Mouse (Mus musculus): ENCODE results near the gene Ubac2.

Gene Ubac2

DNA sequence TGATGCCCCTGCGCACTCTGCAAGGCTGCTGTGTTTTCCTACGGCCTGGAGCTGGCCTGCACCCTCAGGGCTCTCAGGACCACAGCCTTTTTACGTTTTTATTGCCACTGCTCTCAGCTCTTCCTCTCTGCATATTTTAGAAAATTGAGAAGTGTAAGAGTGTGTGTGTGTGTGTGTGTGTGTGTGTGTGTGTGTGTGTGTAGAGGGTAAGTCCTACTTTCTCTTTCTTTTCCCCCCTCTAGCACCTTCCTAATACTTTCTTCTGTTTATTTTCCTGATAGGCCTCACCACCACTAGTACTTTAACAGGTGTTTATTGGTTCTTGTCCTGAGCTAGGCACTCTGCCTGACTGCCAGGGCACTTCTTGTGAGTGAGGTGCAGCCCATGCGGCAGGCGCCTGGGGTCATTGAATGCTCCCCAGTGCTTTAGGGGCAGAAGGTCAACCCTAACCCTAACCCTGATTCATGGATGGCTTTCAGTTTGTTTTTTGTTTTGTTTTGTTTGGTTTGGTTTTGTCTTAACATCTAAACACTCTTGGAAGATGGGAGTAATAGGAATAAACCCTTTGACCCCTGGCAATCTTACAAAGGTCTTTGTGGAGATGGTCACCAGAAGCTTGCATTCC lies 16.2 kb downstream of the Ubac2 start:
- DNase-seq (ENCODE audit: low read depth, low spot score), result no peak

DNA sequence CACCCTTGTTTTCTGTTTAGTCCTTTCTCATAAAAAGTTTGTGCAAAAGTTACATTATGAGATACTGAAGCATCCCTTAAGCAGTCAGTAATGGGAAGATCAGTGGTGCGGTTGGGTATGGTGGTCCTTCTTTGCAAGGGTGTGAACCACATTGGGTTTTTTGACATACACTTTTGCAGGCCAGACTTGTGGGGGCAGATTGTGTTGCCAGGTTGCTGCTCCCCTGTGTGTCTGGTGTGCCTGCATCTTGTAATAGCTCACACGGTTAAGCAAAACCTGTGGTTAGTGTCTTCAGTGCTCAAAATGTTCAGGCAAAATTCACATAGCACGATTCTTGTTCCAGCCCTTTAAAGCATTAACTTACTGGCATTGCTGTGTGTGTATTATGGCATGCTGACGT lies 16.9 kb downstream of the Ubac2 start:
- no peak for DNase-seq (ENCODE audit: low read depth, low spot score)

DNA sequence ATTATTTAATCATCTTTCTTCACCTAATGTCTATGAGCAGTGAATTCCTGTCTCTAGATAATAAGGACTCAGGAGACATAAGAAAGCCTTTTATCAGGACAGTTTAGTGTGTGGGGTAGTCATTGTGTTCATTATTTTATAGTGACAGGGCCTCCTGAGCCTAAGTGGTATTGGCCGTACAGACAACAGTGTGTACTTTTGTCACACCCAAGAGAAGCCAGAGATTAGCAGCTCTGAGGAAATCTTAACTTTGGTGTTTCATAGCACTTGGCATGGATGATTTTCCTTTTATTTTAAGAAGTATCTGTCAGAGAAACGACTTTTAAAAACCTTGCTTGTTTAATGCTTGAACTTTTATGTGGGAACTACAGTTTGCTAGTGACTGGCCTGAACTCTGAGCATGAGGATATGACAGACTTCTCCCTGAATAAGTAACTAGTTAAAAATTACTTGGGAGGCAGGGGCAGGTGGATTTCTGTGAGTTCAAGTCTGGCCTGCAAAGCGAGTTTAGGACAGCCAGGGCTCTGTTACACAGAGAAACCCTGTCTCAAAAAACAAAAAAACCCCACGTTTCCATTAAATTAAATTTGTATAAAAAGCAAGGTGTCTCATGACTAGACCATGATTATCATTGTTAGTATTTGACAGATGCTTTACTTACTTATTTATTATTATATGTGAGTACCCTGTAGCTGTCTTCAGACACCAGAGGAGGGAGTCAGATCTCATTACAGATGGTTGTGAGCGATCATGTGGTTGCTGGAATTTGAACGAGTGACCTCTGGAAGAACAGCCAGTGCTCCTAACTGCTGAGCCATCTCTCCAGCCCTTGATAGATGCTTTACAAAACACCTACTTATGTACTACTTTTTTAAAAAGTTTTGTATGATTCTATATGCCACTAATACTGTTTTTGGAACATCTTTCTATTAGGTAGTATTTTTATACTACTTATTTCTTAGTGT lies 18.0 kb downstream of the Ubac2 start:
- no peak for DNase-seq (ENCODE audit: low read depth, low spot score)

DNA sequence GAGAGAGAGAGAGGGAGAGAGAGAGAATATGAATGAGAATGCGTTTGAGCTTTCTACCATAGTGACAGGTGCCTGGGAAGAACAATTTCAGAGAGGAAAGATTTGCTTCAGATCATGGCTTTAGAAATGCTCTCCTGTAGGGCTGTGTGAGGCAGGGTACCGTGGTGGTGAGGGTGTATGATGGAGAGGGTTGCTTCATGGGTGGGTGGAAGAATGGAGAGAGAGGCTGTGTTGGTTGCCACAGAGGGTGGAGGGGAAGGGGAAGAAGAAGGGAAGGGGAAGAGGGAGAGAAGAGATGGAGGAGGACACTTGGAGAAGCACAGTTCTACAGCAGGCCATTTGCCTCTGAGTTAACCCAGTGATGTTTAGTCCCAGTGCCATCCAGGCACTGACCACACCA lies 19.4 kb downstream of the Ubac2 start:
- DNase-seq (ENCODE audit: low read depth, low spot score), result no peak

- no peak for DNase-seq (ENCODE audit: low read depth, low spot score)
Observed at GRCm38 (mm10) chr14:121898509-121898908, 20.1 kb downstream of the Ubac2 start.

DNA sequence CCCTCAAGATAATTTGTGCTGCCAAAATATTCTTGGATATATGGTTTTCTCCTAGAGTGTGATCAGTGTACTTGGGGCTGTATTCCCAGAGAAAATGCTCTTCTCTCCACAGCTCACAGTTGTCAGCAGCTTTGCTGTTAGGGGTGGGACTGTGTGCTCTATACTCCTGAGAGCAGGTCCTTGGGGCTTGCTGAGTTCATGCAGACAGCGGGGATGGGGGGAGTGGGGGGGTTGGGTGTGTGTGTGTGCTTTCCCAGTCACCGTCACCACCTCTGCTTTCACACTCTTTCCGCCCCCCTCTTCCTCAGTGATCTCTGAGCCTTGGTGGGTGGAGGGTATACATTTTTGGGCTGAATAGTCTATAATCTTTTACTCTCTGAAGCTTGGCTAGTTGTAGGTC lies 20.7 kb downstream of the Ubac2 start:
- no peak for DNase-seq (ENCODE audit: low read depth, low spot score)

- no peak for DNase-seq (ENCODE audit: low read depth, low spot score)
Observed at GRCm38 (mm10) chr14:121901511-121901910, 23.1 kb downstream of the Ubac2 start.

- DNase-seq (ENCODE audit: low read depth, low spot score), result no peak
Observed at GRCm38 (mm10) chr14:121903381-121903876, 25.0 kb downstream of the Ubac2 start.

- no peak for DNase-seq (ENCODE audit: low read depth, low spot score)
Observed at GRCm38 (mm10) chr14:121904754-121905153, 26.3 kb downstream of the Ubac2 start.

GRCm38 (mm10) chr14:121906341-121906991 lies 28.0 kb downstream of the Ubac2 start:
- no peak for DNase-seq (ENCODE audit: low read depth, low spot score)

GRCm38 (mm10) chr14:121906992-121907681 lies 28.7 kb downstream of the Ubac2 start:
- DNase-seq (ENCODE audit: low read depth, low spot score), result no peak

DNA sequence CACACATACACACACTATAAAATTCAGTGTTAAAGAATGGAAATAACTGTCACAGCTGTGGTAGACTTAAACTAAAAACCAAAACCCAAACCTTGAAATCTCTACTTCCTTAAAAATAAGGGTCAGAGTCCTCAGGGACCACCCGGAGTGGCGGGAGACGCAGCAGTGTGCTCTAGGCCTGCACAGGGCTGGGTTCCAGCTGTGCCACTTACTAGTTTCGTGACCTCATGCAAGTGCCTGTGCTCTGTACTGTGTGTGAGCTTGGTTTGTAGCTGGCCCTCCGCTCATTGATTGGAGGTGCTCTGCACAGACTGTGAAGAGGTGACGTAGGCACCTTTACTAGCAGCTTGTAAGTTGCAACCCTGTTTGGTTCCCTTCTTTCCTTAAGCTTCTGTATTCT lies 31.4 kb downstream of the Ubac2 start:
- no peak for DNase-seq (ENCODE audit: low read depth, low spot score)

- DNase-seq (ENCODE audit: low read depth, low spot score), result no peak
Observed at GRCm38 (mm10) chr14:121912501-121912900, 34.1 kb downstream of the Ubac2 start.

GRCm38 (mm10) chr14:121915143-121915542 lies 36.7 kb downstream of the Ubac2 start:
- DNase-seq (ENCODE audit: low read depth, low spot score), result no peak

DNA sequence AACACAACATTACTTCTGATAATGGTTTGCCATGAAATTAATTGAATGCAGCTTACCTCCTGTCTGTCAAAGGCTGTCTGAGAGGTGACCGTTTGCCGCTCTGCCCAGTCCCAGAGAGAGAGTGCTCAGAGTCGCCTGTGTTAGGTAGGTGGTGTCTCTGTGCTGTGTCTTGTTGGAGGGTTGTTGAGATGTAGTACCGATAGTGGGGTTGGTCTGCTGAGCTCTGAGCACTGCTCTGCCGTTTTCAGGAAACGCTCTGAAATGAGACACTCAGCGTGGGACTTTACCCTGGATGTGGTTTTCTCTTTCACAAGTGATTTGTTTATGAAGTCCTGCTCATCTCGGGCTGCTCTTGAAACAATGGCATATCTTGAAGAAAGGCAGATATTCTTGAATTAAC lies 37.2 kb downstream of the Ubac2 start, which contains the start of gene Gpr18:
Gpr18 (minus strand) TSS at position 161 of the 400 bp plus-strand sequence.
- DNase-seq (ENCODE audit: low read depth, low spot score), result no peak

- no peak for DNase-seq (ENCODE audit: low read depth, low spot score)
Observed at GRCm38 (mm10) chr14:121916311-121917094, 38.1 kb downstream of the Ubac2 start.

DNA sequence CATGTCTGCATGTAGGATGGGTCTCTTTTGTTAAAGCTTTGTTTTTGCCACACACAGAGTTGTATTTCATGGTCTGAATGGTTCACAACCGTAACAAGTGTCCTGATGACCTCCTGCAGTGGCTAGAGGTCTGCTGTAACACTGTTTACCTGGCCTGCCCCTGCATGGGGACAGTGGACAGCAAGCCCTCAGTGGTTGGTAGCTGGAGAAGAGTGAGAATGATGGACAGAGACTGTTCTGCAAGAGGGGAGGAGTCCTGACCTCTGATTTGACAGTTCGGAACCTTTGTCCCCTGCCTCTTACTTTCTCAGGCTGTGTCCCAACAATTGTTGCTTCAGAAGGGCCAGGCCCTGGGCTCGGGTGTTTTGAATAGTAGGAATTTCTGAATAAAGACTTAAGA lies 39.8 kb downstream of the Ubac2 start:
- DNase-seq (ENCODE audit: low read depth, low spot score), result no peak

DNA sequence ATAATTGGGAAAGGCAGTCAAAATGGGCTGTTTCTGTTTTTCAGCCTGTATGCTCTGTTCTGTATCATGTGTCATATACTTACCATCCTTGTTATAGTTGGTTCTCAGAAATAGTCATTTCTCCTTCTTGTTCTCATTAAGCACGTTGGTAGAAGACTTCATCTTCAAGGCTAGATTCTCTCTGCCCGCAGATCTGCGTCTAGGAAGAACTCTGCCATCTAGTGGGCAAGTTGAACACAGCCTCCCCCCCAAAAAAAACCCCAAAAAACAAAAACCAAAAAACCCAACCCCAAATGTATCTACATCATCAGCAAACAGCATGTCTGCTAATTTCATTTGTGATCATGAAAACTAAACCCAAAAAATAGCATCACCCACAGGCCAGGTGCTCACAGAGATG lies 41.3 kb downstream of the Ubac2 start:
- no peak for DNase-seq (ENCODE audit: low read depth, low spot score)

GRCm38 (mm10) chr14:121920511-121921124 lies 42.2 kb downstream of the Ubac2 start:
- no peak for DNase-seq (ENCODE audit: low read depth, low spot score)

DNA sequence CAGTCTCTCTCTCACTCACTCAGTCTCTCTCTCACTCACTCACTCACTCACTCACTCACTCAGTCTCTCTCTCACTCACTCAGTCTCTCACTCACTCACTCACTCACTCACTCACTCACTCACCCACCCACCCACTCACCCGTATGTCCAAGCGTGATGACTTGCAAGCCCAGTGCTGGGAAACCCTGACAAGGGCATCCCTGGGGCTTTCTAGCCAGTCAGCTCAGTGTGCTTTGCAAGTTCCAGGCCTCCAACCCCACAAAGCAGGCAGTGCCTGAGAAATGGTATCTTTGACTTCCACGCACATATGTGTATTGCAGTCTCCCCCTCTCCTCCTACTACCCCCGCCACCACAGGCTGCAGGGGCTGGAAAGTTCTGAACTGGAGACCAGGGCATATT lies 43.6 kb downstream of the Ubac2 start:
- DNase-seq (ENCODE audit: low read depth, low spot score), result no peak
